Mouse (Mus musculus) heart, adult 8-10 months (tissue): Measurements from ENCODE around the gene Fmn2. TPM values are rescaled to one million over a fixed set of nuclear protein-coding genes. Genes with fewer than 3 reads are reported as not detected.

Experiments
- DNase-seq: peaks from one replicate; pipeline ENCODE4 v3.0.0; 2022; ENCODE audit warnings: low spot score
- total RNA-seq, 4 experiments: library from RNA; stranded (reverse); gene quantifications; 2 replicates each; pipeline ENCODE4 v1.2.4; 2022

Fmn2 gene
- total RNA-seq, 4 experiments from 2014 or later = 0.12 to 1.0 (median 0.18) TPM

DNA sequence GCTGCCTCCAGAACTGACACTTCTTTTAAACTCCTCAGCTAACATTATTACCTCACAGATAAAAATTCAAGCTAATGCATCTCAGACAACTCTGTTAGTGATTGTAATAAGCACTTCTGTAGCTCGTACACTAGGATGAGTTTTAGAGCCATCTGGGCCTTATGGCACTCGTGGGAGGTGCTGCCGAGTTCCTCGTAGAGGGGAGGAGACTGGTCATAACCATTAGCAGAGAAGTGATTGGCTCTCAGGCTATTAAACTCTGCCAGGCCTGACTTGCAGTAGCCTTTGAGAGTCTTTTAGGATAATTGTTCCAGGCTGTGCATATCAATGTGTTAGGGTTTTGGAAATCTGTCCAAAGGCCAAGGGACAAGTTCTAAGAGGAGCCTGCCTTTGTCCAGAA, 55.6 kb downstream of the Fmn2 start:
- no peak for DNase-seq

DNA sequence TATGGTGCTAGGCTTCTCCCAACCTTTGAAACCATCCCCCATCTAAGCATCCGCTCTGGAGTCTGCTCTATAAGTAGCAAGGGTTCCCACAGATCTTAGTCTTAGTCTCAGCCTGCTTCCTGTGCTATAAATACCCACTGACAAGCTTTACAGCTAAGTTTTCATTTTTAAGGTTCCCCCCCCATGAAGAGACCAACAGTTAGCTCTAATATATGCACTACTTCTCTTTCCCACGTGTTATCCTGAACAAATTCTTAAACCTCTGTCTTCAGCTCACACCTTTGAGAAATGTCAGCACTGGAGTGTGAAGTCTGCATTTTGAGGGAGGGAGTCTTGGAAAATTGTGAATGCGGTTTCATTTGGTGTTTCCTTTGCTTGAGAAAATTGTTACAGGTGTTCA, 56.2 kb downstream of the Fmn2 start:
- DNase-seq = no peak

DNA sequence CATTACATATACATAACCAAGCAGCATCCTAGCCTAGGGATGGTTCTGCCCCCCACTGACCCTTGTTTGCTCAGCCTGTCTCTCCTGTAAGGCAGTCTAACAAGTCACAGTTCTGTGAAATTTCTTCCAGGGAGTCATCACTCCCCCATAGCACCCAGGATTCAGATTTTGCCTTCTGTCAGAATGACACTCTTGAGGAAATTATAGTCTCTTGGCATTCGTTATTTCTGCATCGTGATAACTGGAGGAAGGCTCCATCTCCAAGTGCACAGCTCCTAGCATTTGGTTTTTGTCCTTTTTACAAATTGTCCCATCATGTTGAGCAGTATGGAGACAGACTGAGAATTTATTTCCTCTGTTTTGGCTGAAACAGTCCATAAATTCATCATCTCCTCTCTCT, 56.9 kb downstream of the Fmn2 start:
- no peak for DNase-seq

DNA sequence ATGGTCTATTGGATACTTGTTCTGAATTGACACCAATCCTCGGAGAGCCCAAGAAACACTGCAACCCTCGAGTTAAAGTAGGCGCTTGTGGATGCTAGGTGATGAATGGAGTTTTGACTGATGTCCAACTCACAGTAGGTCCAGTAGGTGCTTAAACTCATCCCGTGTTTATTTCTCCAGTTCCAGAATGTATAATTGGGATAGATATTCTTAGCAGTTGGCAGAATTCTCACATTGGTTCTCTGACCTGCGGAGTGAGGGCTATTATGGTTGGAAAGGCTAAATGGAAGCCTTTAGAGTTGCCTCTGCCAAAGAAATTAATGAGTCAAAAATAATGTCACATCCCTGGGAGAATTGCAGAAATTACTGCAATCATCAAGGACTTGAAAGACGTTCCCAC, 62.9 kb downstream of the Fmn2 start:
- no peak for DNase-seq

DNA sequence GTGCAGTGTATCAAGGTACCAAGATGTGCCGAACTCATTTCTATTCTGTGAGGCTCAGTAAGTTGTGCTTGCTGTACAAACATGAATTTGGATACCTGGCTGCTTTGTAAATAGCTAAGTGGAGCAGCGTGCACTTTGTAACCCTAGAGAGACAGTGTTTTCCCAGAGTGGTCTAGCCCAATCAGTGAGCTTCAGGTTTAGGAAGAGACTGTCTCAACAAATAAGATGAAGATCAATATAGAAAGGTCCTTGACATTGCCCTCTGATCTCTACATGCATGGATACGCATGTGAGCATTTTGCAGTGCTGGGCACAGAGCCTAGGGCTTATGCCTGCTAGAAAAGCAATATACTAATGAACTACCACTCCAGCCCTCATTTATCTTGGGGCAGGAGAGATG, 67.0 kb downstream of the Fmn2 start:
- DNase-seq = no peak

DNA sequence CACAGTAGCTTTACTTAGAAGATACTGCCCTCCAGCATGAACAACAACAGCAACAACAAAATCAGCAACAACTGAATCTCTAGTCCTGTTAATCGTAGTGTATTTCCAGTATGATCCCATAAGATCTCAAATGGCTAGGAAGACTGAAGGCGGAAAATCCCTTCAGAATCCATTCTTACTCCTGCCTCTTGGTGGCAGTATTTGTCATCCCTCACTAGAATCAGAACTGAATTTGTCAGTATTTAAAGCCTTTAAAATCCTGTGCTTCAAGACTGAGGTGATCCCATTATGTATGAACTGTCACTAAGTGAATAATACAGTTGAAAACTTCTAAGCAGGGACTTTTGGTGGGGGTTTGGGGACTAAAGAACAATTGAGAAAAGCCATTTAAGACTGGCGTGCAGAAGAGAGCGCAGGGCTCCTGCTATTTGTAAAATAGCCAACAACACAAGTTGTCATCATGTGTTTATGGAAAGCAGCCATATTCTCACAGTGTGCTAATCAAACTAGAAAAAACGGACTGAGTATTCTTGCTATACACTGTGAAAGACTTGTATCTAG, 90.9 kb downstream of the Fmn2 start:
- DNase-seq = no peak

DNA sequence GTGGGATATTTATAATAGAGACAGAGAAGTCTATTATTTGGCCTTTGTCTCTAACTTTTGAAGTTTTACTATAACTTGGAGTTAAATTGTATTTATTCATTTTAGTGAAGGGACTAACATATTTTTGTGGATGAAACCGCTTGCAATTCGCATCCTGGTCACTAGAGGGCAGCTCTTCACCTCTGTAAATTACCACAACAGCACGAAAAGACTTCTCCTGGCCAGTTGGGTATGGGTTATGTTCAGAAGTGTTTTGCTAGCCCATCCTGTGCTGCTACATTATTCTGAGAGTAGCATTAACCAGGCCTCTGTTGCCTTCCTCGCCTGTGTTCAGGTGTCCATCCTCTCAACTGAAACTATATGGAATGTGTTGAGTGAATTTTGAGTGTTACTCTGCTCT, 93.4 kb downstream of the Fmn2 start:
- DNase-seq = no peak

DNA sequence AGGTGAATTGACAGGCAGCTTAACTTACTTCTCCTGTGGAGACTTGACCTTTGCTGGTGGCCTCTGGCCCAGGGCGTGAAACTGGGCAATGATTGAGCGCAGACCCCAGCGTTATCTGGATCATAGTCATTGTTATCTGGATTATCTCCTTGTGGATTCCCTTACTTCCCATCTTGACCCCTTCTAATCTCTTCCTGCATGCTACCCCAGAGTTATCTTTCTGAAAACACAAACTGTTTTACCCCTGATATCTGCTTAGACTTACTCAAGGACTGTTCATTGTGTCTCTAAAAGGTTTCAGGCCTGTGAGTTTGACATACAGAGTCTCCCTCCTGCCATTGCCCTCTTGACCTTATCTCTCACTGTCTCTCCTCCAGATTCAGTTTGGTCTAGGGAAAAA, 95.9 kb downstream of the Fmn2 start:
- DNase-seq = no peak

DNA sequence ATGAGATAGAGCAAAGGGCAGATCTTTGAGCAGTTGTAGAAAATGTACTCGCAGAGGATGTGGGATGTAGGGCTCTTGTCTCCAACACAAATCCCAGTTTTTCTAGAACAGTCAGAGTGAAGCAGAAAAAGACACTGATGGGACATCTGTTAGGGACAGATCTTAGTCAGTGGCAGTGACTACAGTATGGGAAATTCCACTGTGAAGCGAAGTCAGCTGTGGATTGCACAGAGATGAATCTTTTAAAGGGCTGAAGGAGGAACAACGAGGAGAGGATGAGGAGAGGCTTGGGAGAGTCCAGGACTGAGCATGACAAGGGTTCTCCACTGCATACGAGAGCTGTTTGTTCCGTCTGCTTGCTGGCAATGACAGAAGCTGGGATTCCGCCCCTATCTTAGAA, 96.6 kb downstream of the Fmn2 start:
- DNase-seq = no peak

DNA sequence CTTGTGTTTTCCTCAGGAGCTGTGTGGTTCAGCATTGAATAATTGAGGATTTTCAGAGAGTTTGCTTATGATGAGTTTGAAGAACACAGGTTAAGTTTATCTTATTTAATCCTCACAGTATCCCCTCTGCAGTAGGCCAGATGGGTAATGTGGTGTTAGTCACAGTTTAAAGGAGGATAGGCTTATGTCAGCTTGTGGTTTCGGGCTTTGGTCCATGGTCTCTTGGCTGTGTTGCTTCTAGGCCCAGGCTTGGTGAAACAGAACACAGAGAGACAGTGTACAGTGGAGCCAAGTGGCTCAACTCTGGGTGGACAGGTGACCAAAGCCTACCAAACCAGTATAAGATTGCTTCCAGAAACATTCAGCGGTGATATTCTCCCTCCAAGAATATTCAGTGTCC, 98.4 kb downstream of the Fmn2 start:
- no peak for DNase-seq

DNA sequence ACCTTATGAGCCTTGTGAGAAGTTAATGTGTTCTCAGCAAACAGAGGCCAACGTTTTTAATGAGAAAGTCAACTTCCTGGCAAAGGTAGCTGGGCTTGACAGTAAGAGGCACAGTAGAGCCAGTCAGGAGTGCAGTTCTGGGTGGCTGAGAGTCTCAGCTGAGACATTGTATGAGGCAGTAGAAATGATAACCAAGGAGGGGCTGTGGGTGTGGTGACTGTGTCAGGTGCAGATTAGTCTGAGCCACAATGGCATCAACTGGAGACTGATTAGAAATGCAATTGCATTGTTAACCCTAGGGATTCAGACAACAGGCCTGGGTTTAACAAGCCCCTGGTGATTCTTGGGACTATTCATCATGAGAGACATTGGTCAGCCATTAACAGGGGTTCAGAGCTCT, 99.0 kb downstream of the Fmn2 start:
- DNase-seq = no peak

DNA sequence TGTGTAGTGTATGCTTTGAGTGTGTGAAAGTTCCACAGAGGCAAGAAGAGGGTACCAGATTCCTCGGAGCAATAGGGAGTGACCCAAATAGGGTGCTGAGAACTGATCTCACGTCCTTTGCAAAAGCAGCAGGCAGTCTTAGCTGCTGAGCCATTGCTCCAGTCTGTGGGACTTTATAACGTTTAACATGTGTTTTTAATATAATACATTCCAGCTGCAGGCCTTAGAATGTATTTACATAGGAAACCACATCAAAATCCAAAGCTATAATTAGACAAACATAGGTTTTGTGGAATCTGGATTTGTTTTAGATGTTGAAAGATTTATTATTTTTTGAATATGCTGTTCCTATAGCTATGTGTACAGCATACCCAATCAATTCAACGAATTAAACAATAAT, 115.7 kb downstream of the Fmn2 start:
- no peak for DNase-seq

DNA sequence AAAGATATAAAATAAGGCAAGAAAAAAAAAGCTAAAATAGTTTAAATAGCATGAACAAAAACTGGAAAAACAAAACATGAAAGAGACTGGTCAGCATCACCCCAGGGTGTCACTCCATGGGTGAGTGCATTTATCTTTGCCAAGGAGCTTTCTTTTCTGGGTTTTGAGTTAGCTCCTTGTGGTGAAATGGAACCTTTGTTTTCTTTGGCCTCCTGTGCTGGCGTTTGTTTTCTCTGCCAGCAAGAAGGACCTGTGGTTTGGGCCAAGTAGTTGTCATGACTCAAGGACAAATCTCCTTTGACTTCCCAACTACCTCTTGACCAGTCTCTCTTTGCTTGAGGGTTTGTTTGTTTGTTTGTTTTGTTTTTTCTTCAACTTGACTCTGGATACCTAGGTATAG, 119.9 kb downstream of the Fmn2 start:
- DNase-seq = no peak

DNA sequence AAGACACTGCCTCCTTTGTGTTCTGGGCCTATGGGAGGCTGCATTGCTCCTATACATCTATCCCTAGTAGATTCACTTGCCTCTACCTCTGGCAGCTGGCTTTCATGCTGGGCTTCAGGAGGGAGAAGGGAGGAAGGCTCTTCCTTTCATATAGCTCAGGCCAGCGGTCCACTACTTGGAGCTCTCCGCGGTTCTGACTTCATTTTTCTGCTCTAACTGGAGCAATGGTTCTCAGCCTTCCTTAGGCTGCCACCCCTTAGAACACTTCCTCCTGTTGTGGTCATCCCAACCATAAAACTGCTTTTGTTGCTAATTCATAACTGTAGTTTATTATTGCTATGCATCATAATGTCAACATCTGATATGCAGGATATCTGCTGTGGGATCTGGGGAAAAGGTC, 121.4 kb downstream of the Fmn2 start:
- DNase-seq = no peak

DNA sequence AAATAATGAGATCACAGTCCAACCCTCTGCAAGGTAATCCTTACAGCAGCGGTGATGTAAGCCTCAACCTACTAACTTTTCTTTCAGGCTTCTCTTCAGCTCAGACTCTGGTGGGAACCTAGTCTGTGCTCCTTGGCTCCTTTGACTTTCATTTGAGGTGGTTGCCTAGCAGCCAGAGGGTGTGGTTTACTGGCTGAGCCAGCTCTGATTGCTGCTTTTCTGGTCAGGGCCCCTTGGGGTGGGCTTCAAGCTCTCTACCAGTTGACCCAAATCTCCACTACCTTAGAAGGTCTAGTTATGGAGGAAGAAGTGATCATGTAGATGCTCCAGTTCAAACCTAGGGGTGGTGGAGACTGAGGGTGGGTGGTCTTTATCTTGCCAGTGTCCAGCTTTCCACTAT, 128.4 kb downstream of the Fmn2 start:
- no peak for DNase-seq

DNA sequence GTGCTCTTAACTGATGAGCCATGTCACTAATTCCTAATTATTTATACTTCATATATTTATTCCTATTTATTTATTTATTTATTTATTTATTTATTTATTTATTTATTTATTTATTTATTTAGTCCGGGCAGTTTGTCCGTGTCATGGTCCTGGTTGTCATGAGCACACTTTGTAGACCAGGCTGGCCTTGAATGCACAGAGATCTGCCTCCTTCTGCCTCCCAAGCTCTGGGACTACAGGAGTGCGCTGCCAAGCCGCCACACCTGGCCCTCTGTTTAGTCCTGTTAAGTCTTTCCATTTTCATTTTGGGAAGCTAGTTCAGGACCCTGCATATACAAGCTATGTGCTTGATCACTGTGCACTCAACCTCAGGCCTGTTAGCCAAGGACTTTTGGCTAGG, 134.7 kb downstream of the Fmn2 start:
- DNase-seq = no peak

DNA sequence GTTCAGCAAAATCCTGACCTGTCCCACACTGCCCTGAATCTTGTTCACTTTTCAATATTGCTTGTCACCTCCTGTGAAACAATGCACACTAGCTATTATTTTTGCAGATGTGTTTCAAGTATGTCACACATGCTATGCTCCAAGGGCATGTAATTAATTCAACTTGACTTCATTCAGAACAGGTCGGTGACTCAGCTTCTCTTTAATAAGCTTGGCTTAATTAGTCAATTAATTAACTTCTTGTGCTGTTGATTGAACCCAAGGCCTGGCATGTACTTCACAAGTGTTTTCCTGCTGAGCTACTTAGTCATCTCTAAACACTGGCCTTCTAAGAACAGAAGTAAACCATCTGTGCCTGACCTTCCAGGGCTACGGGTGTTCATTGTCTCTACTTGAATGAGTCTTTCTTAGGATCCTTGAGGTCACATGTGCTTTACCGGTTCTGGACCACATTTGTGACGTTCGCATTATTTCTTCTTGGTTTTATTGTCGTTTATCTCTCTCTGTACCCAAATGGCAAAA, 136.0 kb downstream of the Fmn2 start:
- DNase-seq = no peak

DNA sequence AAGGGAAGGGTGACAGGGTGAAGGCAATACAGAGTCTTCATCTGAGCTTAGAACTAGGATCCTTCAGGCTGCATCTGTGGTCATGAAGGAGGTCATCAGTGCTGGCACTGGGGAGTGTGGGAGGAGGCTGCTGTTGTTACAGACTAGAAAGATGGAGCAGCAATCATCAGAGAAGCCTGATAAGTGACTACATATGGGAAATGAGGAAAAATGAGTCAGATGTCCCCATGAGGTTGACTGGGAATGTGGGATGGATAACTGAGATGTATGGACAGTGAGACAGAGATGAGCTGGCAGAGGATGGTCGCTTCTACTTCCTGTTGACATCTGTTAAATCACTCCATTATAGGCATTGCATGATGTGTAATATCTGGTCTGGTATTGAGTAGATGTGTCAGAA, 139.3 kb downstream of the Fmn2 start:
- DNase-seq = no peak

DNA sequence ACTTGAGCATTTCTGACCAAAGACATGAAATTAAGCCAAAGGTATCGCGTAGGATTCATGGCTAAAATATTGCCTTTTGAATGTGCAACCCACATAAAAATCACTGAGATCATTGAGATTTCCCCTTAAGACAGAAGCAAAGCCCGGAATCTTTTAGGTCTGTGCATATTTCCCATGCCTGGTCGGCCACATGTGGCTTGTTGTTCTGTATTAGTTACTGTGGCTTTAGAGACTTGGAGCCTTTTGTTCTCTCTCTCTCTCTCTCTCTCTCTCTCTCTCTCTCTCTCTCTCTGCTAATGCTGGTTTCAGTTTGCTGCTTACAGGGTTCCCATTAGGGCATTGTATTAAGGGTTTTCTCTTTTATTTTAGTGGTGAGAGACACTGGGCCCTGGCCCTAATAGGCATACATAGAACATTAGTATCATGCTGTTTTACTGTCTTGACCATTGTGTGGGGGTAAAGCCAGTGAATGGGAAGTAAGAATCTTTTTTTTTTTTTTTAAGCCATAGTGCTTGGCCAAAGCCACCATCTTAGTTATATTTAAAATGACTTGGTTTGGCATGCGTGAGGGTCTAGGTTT, 141.9 kb downstream of the Fmn2 start:
- no peak for DNase-seq

DNA sequence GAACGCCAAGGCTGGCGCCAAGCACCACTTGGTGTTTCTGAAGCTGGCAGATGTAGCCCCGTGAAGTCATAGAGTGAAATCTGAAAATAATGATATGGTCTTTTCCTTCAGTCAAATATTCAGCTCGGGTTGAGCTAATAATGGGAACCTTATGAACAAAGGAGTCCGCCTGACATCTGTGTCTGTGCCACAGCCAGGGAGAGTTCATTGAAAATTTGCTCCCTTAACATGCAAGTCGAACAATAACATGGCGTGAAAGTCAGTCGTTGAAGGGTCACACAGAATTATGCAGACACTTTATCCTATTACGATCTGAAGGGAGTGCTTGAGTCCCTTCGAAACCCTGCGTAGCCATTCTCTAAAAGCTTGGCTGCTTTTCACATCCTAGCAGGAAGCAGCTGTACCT, 147.8 kb downstream of the Fmn2 start:
- DNase-seq = no peak

DNA sequence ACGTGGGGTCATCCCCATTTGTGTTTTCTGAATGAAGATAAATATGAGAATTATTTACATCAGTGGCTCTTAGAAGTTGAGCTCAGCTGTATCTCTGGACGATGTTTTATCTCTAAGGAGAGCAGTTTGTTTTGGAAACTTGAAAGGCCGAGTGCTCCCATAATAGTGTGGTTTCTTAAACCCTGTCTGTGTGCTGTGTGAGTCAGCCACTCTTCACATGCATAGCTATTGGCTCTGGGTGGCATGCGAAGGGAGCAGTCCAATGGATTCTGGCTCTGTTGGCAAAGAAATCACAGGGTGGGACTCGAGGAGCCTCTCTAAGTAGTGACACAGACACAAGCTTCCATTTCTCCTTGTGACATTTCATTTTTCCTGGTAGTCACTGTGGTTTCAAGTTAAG, 152.9 kb downstream of the Fmn2 start:
- no peak for DNase-seq

DNA sequence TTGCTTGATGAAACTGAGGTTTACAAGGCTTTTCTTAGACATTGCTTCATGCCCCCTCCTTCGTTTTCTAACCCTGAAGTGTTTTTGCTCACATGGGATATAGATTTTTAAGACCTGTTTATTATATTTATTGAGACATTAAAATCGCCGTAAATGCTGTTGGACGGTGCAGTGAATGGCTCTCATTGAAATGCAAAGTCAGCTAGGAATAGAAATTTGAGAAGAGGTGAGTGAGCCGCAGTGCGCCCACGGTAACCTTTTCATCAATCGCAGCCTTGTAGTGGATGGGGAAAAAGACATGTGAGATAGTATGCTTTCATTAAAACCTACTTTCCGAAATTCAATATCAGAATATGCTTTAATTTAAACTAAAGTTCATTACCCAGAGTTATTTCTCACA, 153.7 kb downstream of the Fmn2 start:
- DNase-seq = no peak

DNA sequence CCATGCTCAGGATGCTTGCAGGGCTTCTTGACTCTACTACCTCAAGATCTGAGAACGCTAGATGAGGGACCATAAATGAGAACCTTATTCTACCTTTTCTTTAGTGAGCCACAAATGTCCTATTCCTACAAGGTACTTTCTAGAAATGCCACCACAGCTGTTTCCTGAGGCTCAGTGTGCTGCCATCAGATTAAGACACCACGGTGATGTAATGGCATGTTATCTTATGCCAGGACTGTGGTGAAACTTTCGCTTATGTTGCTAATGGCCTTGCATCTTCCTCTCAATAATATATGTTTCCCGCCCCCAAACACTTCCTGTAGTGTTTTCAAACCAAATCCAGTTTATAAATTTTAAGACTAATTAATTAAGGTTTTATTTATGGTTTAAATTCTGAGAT, 154.9 kb downstream of the Fmn2 start:
- no peak for DNase-seq
